Mouse (Mus musculus) CH12.LX (cell line): Measurements from ENCODE around the gene Tmem169.

ENCODE experiments used
- CHD2 ChIP-seq: IDR thresholded peaks from 2 replicates; pipeline ENCODE4 v1.6.1; 2011; ENCODE audit warnings: low read length, improper control_type of control experiment
- CTCF ChIP-seq, 2 experiments: IDR thresholded peaks in 1 of 2; conservative IDR thresholded peaks in 1 of 2; 2 replicates each; pipeline ENCODE4 v1.5.1; 2011 to 2012; ENCODE audit warnings: low read depth in 2 of 2, low read length in 2 of 2, improper control_type of control experiment in 1 of 2, inconsistent platforms in 1 of 2, mild to moderate bottlenecking in 1 of 2, moderate library complexity in 1 of 2
- JUN ChIP-seq: IDR thresholded peaks from 2 replicates; pipeline ENCODE4 v1.6.1; 2011; ENCODE audit warnings: low read depth, mild to moderate bottlenecking, low read length, improper control_type of control experiment, moderate library complexity; ENCODE audit not compliant: insufficient read depth
- MAX ChIP-seq: IDR thresholded peaks from 2 replicates; pipeline ENCODE4 v1.6.1; 2011; ENCODE audit warnings: low read length, improper control_type of control experiment
- MXI1 ChIP-seq: IDR thresholded peaks from 2 replicates; pipeline ENCODE4 v1.6.1; 2011; ENCODE audit warnings: mild to moderate bottlenecking, low read depth, low read length, improper control_type of control experiment
- POLR2A ChIP-seq: IDR thresholded peaks from 2 replicates; pipeline ENCODE4 v1.6.1; 2011; ENCODE audit warnings: low read depth, mild to moderate bottlenecking, improper control_type of control experiment, low read length
- RCOR1 ChIP-seq: conservative IDR thresholded peaks from 2 replicates; pipeline ENCODE4 v1.6.1; 2012; ENCODE audit warnings: low read depth, mild to moderate bottlenecking, inconsistent platforms, low read length, improper control_type of control experiment
- SIN3A ChIP-seq: IDR thresholded peaks from 2 replicates; pipeline ENCODE4 v1.6.1; 2012; ENCODE audit warnings: low read length, improper control_type of control experiment, inconsistent platforms
- SMC3 ChIP-seq: IDR thresholded peaks from 2 replicates; pipeline ENCODE4 v1.6.1; 2011; ENCODE audit warnings: low read depth, low read length, improper control_type of control experiment
- TCF12 ChIP-seq: IDR thresholded peaks from 2 replicates; pipeline ENCODE4 v1.6.1; 2014; ENCODE audit warnings: low read depth, mild to moderate bottlenecking, inconsistent platforms, low read length, improper control_type of control experiment
- UBTF ChIP-seq: IDR thresholded peaks from 2 replicates; pipeline ENCODE4 v1.6.1; 2012; ENCODE audit warnings: low read depth, mild to moderate bottlenecking, inconsistent platforms, low read length, improper control_type of control experiment, moderate library complexity
- USF2 ChIP-seq: conservative IDR thresholded peaks from 2 replicates; pipeline ENCODE4 v1.6.1; 2011; ENCODE audit warnings: low read depth, low read length, improper control_type of control experiment

GRCm38 (mm10) chr1:72288527-72289150 lies 4.5 kb downstream of the Tmem169 start:
- TF ChIP-seq SMC3 (no peak), POLR2A (no peak), CTCF (conservative IDR thresholded peaks at IDR 0.05 in 1 of 2, IDR thresholded peaks at IDR 0.05 in 1 of 2; ENCODE audit: low read depth in 2 of 2, low read length in 2 of 2) (no peak), UBTF (no peak), MAX (no peak), SIN3A (no peak), RCOR1 (no peak), TCF12 (no peak), CHD2 (no peak), USF2 (no peak), MXI1 (no peak), JUN (no peak)
